Mouse (Mus musculus) hindbrain, embryonic 13.5 days (tissue): Measurements from ENCODE around the gene 2810021J22Rik. TPM values are rescaled to one million over a fixed set of nuclear protein-coding genes. Genes with fewer than 3 reads are reported as not detected.

ENCODE experiments used
- ATAC-seq: fragments of 200-750 bp; cut with Nextera tagmentation; 2 replicates; pipeline ENCODE4 v1.8.0; 2017; ENCODE audit warnings: moderate TSS enrichment; ENCODE audit not compliant: low FRiP score
- H3K27ac ChIP-seq: fragments of 300-500 bp; sonication (generic); 2 replicates; pipeline ENCODE4 v1.5.1; 2015; ENCODE audit warnings: inconsistent platforms, mild to moderate bottlenecking, moderate library complexity
- H3K27me3 ChIP-seq: fragments of 300-500 bp; sonication (generic); 2 replicates; pipeline ENCODE4 v1.6.1; 2015; ENCODE audit warnings: mild to moderate bottlenecking, inconsistent platforms
- H3K36me3 ChIP-seq: fragments of 300-500 bp; sonication (generic); 2 replicates; pipeline ENCODE4 v1.6.1; 2015; ENCODE audit warnings: mild to moderate bottlenecking, inconsistent platforms
- H3K4me1 ChIP-seq: fragments of 300-500 bp; sonication (generic); replicated peaks from 2 replicates; pipeline ENCODE4 v1.6.1; 2015; ENCODE audit warnings: inconsistent platforms
- H3K4me2 ChIP-seq: fragments of 300-500 bp; sonication (generic); 2 replicates; pipeline ENCODE4 v1.6.1; 2015; ENCODE audit warnings: inconsistent platforms, mild to moderate bottlenecking, moderate library complexity
- H3K4me3 ChIP-seq: fragments of 300-500 bp; sonication (generic); 2 replicates; pipeline ENCODE4 v1.5.1; 2015; ENCODE audit warnings: mild to moderate bottlenecking, inconsistent platforms
- H3K9ac ChIP-seq: fragments of 300-500 bp; sonication (generic); 2 replicates; pipeline ENCODE4 v1.6.1; 2015; ENCODE audit warnings: mild to moderate bottlenecking, inconsistent platforms
- H3K9me3 ChIP-seq: fragments of 300-500 bp; sonication (generic); 2 replicates; pipeline ENCODE4 v1.6.1; 2016; ENCODE audit warnings: inconsistent platforms
- WGBS: fragments of 180-500 bp; shearing (Covaris S2); methylation state at CpG from one replicate; pipeline ENCODE4 v1.1.7; 2015; 5-methylcytosine and 5-hydroxymethylcytosine counted together
- polyA plus RNA-seq: library from polyadenylated mRNA; unstranded; fragments of >200 nt; fragmentation: Nextera tagmentation; extraction: Ambion mirVana; gene quantifications from 2 replicates; pipeline ENCODE4 v1.2.1, GENCODE M21; 2015

Gene 2810021J22Rik
- polyA plus RNA-seq, 1 experiment from 2014 or later, result 11.5 TPM

DNA sequence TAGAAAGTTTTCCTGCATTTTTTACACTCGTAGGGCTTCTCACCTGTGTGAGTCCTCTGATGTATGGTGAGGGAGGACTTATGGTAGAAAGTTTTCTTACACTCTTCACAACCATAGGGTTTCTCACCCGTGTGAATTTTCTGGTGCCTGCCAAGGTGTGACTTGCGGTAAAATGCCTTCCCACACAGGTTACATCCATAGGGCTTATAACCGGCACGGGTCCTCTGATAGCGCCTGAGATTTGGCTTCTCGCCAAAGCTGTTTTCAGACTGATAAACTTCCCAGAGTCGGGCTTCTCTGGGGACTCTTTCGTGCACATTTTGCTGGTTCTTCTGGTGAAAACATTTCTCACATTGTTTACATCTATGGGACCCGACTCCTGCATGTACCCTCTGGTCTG, 23.5 kb downstream of the 2810021J22Rik start:
- Histone ChIP-seq H3K27me3 (no peaks in the 10 kb centered on the region), H3K4me3 (no peak overlapping the region), H3K9ac (no peak overlapping the region), H3K4me2 (no peak overlapping the region), H3K27ac (no peak overlapping the region), H3K4me1 (no peaks in the 10 kb centered on the region), H3K9me3 (no peaks in the 10 kb centered on the region), H3K36me3 (peaks cover 66% of the 10 kb centered on the region)
- WGBS, result 95% methylated on average over 10 of the region's 10 CpGs
- ATAC-seq, result no peak

GRCm38 (mm10) chr11:58894456-58894855, 27.4 kb downstream of the 2810021J22Rik start:
- Histone ChIP-seq H3K27ac (no peak overlapping the region), H3K36me3 (peaks cover 73% of the 10 kb centered on the region), H3K4me3 (no peak overlapping the region), H3K9ac (no peak overlapping the region), H3K4me2 (no peak overlapping the region), H3K4me1 (0 out of 2 replicates have a peak, but pooled peaks cover 9% of the 10 kb centered on the region), H3K9me3 (no peaks in the 10 kb centered on the region), H3K27me3 (no peaks in the 10 kb centered on the region)
- ATAC-seq, result no peak
- 81% methylated on average over 6 of the region's 6 CpGs for WGBS

GRCm38 (mm10) chr11:58897485-58897884, 30.5 kb downstream of the 2810021J22Rik start:
- Histone ChIP-seq H3K9me3 (no peaks in the 10 kb centered on the region), H3K9ac (no peak overlapping the region), H3K4me2 (no peak overlapping the region), H3K27me3 (no peaks in the 10 kb centered on the region), H3K4me1 (peaks cover 17% of the 10 kb centered on the region), H3K4me3 (no peak overlapping the region), H3K36me3 (peaks cover 64% of the 10 kb centered on the region), H3K27ac (no peak overlapping the region)
- WGBS, result 81% methylated on average over 6 of the region's 6 CpGs
- no peak for ATAC-seq

DNA sequence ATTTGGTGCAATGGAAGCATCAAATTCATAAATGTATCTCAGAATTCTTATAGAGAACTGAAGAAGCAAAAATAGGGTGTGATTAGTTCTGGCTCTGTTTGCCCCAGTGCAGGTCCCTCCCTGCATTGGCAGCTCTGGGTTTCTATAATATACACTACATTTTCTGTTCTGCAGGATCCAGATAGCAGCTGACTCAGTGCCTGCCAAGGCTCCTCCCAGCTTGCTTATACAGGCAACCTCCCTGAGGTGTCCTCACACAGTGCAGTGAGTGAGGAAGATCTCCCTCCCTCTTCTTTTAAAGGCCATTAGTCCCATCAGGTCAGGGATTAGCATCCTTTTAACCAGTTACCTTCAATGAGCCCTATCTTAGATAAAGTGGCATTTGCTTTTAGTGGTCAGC, 34.1 kb downstream of the 2810021J22Rik start:
- Histone ChIP-seq H3K4me3 (no peak overlapping the region), H3K9ac (peak overlapping the region; percentile 29; the same call in 1 of the 2 replicates), H3K27ac (no peak overlapping the region), H3K36me3 (peaks cover 35% of the 10 kb centered on the region), H3K27me3 (no peaks in the 10 kb centered on the region), H3K4me2 (no peak overlapping the region), H3K9me3 (no peaks in the 10 kb centered on the region), H3K4me1 (peaks cover 27% of the 10 kb centered on the region)
- ATAC-seq, result no peak

- Histone ChIP-seq H3K9ac (peak within 1 kb of the TSS; percentile 92), H3K9me3 (no peaks in the 10 kb centered on the region), H3K4me3 (peak within 1 kb of the TSS; percentile 81), H3K27ac (peak within 1 kb of the TSS; percentile 89), H3K4me1 (peaks cover 19% of the 10 kb centered on the region), H3K36me3 (peaks cover 17% of the 10 kb centered on the region), H3K4me2 (peak within 1 kb of the TSS; percentile 81), H3K27me3 (no peaks in the 10 kb centered on the region)
- WGBS, result under 1% methylated on average over 40 of the region's 40 CpGs
- ATAC-seq, result peak; percentile 99
Measured at GRCm38 (mm10) chr11:58903511-58904409, 36.7 kb downstream of the 2810021J22Rik start, which contains the start of gene Zfp39. TSS of gene Zfp39 (minus strand) at chr11:58904225.

DNA sequence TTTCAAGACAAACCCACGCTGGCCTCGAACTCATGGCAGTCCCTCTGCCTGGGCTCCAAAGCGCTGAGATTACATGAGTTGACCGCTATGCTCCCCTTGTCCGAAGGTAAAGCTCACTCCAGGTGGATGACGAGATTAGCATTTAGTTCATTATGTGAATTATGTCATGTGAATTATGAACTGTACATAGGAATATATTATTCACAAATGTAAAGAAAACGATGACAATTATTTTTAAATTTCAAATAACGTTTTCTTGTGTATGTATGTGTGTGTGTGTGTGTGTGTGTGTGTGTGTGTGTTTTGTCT, 37.3 kb downstream of the 2810021J22Rik start:
- H3K9ac ChIP-seq, result no peak overlapping the region; the same call in 1 of the 2 replicates
- H3K36me3 ChIP-seq, result peaks cover 17% of the 10 kb centered on the region
- peaks cover 18% of the 10 kb centered on the region for H3K4me1 ChIP-seq
- H3K4me3 ChIP-seq, result peak overlapping the region; percentile 81
- no peaks in the 10 kb centered on the region for H3K9me3 ChIP-seq
- H3K4me2 ChIP-seq, result peak overlapping the region; percentile 81
- no peak overlapping the region for H3K27ac ChIP-seq
- H3K27me3 ChIP-seq, result no peaks in the 10 kb centered on the region
- WGBS, result 2% methylated on average over 8 of the region's 8 CpGs
- peak; percentile 30; the same call in 1 of the 2 replicates for ATAC-seq

GRCm38 (mm10) chr11:58904838-58905237, 37.8 kb downstream of the 2810021J22Rik start:
- WGBS, result 47% methylated on average over 6 of the region's 6 CpGs
- H3K9ac ChIP-seq, result no peak overlapping the region
- no peak overlapping the region for H3K27ac ChIP-seq
- ATAC-seq, result no peak
- peaks cover 18% of the 10 kb centered on the region for H3K4me1 ChIP-seq
- no peak overlapping the region for H3K4me2 ChIP-seq
- H3K9me3 ChIP-seq, result no peaks in the 10 kb centered on the region
- no peaks in the 10 kb centered on the region for H3K27me3 ChIP-seq
- H3K4me3 ChIP-seq, result no peak overlapping the region
- peaks cover 17% of the 10 kb centered on the region for H3K36me3 ChIP-seq

DNA sequence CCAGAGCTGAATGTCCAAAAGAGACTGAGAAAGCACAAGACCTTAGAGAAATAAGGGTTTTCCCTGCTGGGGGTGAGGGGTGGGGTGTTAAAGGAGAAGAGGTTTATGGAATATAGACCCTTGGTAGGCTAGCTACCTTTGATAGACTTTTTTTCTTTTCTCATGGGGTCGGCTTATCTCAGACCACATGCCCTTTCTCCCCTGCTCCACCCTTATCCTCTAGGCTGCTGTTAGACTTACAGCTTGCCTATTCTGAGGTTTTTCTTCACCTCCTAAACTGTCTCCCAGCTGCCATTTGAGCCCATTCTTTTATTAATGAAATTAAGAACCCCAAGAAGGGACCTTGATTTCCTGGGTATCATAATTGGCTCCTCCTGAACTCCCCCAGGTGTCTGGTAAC, 46.8 kb downstream of the 2810021J22Rik start:
- H3K9ac ChIP-seq, result no peak overlapping the region
- 92% methylated on average over 1 of the region's 1 CpGs for WGBS

GRCm38 (mm10) chr11:58914461-58915028, 47.5 kb downstream of the 2810021J22Rik start:
- Histone ChIP-seq H3K27ac (0 out of 2 replicates have a peak overlapping the region, but pooled peaks have one; percentile 6), H3K4me3 (peak overlapping the region; percentile 32), H3K27me3 (no peaks in the 10 kb centered on the region), H3K9ac (peak overlapping the region; percentile 61), H3K4me2 (peak overlapping the region; percentile 58), H3K36me3 (no peaks in the 10 kb centered on the region), H3K4me1 (peaks cover 9% of the 10 kb centered on the region), H3K9me3 (no peaks in the 10 kb centered on the region)
- WGBS, result 13% methylated on average over 17 of the region's 17 CpGs
- no peak for ATAC-seq

More for the DNA sequence above, 46.8 kb downstream of the 2810021J22Rik start:
- H3K27ac ChIP-seq, result no peak overlapping the region
- ATAC-seq, result no peak
- H3K4me1 ChIP-seq, result peaks cover 9% of the 10 kb centered on the region
- no peaks in the 10 kb centered on the region for H3K36me3 ChIP-seq
- no peak overlapping the region for H3K4me3 ChIP-seq
- no peaks in the 10 kb centered on the region for H3K27me3 ChIP-seq
- no peaks in the 10 kb centered on the region for H3K9me3 ChIP-seq
- H3K4me2 ChIP-seq, result no peak overlapping the region; the same call in 1 of the 2 replicates

DNA sequence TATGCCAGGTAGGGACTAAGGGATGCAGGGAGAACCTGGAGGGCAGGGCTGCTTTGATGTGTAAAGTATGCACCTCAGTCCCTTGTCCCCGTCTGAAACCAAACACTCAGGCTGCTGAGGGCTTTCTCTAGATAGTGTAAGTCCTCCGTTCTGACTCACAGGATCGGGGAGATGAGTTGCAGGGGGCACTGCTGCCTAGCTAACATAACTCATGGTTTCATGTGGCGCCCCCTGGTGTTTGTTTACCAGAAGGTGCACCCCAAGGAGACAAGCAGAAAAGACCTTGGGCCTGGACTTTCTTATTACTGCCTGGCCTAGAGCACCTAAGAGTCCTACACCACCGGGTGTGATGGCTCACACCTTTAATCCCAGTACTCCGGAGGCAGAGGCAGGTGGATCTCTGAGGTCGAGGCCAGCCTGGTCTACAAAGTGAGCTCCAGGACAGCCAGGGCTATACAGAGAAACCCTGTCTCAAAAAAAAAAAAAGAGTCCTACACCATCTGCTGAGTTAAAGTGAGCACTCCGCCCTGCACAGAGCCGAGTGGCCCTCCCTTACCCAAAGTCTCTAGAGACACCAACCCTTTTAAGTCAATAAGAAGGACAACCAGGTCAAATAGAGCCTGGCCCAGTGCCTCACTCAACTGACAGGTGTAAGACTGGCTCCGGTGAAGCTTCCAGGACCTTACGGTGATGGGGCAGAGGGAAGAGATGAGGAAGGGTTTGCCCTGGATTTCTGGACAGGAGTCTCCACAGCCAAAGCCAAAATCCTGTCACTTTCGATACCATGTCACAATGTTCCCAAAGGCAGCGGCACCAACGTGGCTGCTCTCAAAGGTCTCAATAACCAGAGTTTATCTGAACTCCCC, 50.1 kb downstream of the 2810021J22Rik start:
- no peak overlapping the region for H3K4me2 ChIP-seq
- no peak overlapping the region for H3K4me3 ChIP-seq
- ATAC-seq, result no peak
- no peaks in the 10 kb centered on the region for H3K36me3 ChIP-seq
- no peaks in the 10 kb centered on the region for H3K27me3 ChIP-seq
- 57% methylated on average over 14 of the region's 14 CpGs for WGBS
- no peaks in the 10 kb centered on the region for H3K9me3 ChIP-seq
- peaks cover 9% of the 10 kb centered on the region for H3K4me1 ChIP-seq
- H3K27ac ChIP-seq, result no peak overlapping the region
- no peak overlapping the region for H3K9ac ChIP-seq

GRCm38 (mm10) chr11:58917745-58918366, 50.8 kb downstream of the 2810021J22Rik start, which contains the start of gene Btnl10:
TSS of gene Btnl10 (plus strand) at chr11:58917908.
- no peak for ATAC-seq
- Histone ChIP-seq H3K4me1 (peaks cover 9% of the 10 kb centered on the region), H3K27ac (no peak within 1 kb of the TSS), H3K9ac (no peak within 1 kb of the TSS), H3K4me3 (no peak within 1 kb of the TSS), H3K4me2 (no peak within 1 kb of the TSS), H3K9me3 (no peaks in the 10 kb centered on the region), H3K36me3 (no peaks in the 10 kb centered on the region), H3K27me3 (no peaks in the 10 kb centered on the region)
- 86% methylated on average over 12 of the region's 12 CpGs for WGBS
